Mouse (Mus musculus): ENCODE data around the gene Tpk1. TPM values are rescaled to one million over a fixed set of nuclear protein-coding genes. Genes with fewer than 3 reads are reported as not detected.

Gene Tpk1
- total RNA-seq (2021): 10 to 100 TPM in 1 of 2 experiments, 1 to 10 TPM in 1; 8.0 to 17.3 TPM
- long read RNA-seq, experiment 1, transcript Tpk1-201 (9 exons, 2,671 nt): major isoform, 14 of 22 reads
- long read RNA-seq, experiment 1, partial matches to known transcripts: 4 of 22 reads
- long read RNA-seq, experiment 1, other reads (novel, unspliced or antisense): 4 of 22 reads
- long read RNA-seq, experiment 2, partial matches to known transcripts: 0 of 3 reads
- long read RNA-seq, experiment 2, other reads (novel, unspliced or antisense): 0 of 3 reads

- DNase-seq: peak; percentile 94 to 98
Measured at GRCm38 (mm10) chr6:43665677-43666546, at the start of gene Tpk1. Tpk1 (minus strand) TSS chr6:43666278.

GRCm38 (mm10) chr6:43702810-43703614 is 36.9 kb upstream of the Tpk1 start:
- DNase-seq: no peak

GRCm38 (mm10) chr6:43691863-43692262 is 25.8 kb upstream of the Tpk1 start:
- no peak for DNase-seq

- no peak for DNase-seq
Measured at GRCm38 (mm10) chr6:43685985-43686384, 19.9 kb upstream of the Tpk1 start.

GRCm38 (mm10) chr6:43682535-43682934 is 16.5 kb upstream of the Tpk1 start:
- DNase-seq: no peak

GRCm38 (mm10) chr6:43678689-43679212 is 12.7 kb upstream of the Tpk1 start:
- no peak for DNase-seq

GRCm38 (mm10) chr6:43677566-43677965 is 11.5 kb upstream of the Tpk1 start:
- no peak for DNase-seq

GRCm38 (mm10) chr6:43676139-43676538 is 10.1 kb upstream of the Tpk1 start:
- DNase-seq: no peak

GRCm38 (mm10) chr6:43674986-43675760 is 9.1 kb upstream of the Tpk1 start:
- DNase-seq: peak; percentile 38 to 47

- no peak for DNase-seq
Measured at GRCm38 (mm10) chr6:43670939-43671338, 4.9 kb upstream of the Tpk1 start.

GRCm38 (mm10) chr6:43667681-43668080 is 1.6 kb upstream of the Tpk1 start:
- no peak for DNase-seq

- no peak for DNase-seq
Measured at GRCm38 (mm10) chr6:43666611-43667400, 728 bp upstream of the Tpk1 start.

GRCm38 (mm10) chr6:43661822-43662221 is 4.3 kb downstream of the Tpk1 start:
- no peak for DNase-seq

- no peak for DNase-seq
Measured at GRCm38 (mm10) chr6:43658290-43658689, 7.8 kb downstream of the Tpk1 start.

GRCm38 (mm10) chr6:43657845-43658244 is 8.2 kb downstream of the Tpk1 start:
- DNase-seq: no peak

GRCm38 (mm10) chr6:43654876-43655456 is 11.1 kb downstream of the Tpk1 start:
- peak; percentile 3 to 14 for DNase-seq

- no peak for DNase-seq
Measured at GRCm38 (mm10) chr6:43649516-43649915, 16.6 kb downstream of the Tpk1 start.

- no peak for DNase-seq
Measured at GRCm38 (mm10) chr6:43645674-43646073, 20.4 kb downstream of the Tpk1 start.

- no peak for DNase-seq
Measured at GRCm38 (mm10) chr6:43645105-43645504, 21.0 kb downstream of the Tpk1 start.

GRCm38 (mm10) chr6:43643718-43644117 is 22.4 kb downstream of the Tpk1 start:
- no peak for DNase-seq

Measured in adrenal gland, postnatal 36 days (tissue).